Mouse (Mus musculus): Measurements from ENCODE around the gene Gm7138.
"Not testable (repeated sequence)": the region's sequence is repeated elsewhere in the genome, so short reads cannot be mapped to it uniquely, and the experiment has no call there.

The Gm7138 gene

DNA sequence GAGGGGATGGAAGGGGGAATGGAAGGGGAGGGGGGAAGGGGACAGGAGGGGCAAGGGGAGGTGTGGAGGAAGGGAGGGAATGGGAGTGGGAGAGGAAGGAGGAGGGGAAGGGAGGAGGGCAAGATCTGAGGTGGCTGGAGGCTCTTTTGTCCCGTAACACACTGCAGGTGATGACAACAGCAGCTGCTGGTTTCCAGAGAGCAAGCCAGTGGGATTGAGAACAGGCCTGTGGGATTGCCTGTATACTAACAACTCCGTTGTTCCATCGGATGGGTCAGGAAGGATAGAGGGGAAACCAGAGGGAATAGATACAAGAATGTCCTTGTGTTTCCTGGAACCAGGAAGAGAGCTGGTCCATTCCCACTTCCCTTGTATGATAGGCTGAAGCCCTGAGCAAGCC is 20.9 kb upstream of the Gm7138 start:
- H3K27me3 ChIP-seq (ENCODE audit: insufficient read depth, low read length), result no peaks in the 10 kb centered on the region
- H3K4me1 ChIP-seq (replicated peaks; ENCODE audit: low read depth, low read length), result peaks cover 30% of the 10 kb centered on the region
- no peaks in the 10 kb centered on the region for H3K9me3 ChIP-seq (ENCODE audit: low read length)
- H3K4me3 ChIP-seq (replicated peaks; ENCODE audit: low read length), result no peak overlapping the region
- no peaks in the 10 kb centered on the region for H3K36me3 ChIP-seq (ENCODE audit: insufficient read depth, low read length)
- TF ChIP-seq CTCF (conservative IDR thresholded peaks at IDR 0.05; ENCODE audit: low read length) (no peak), POU5F1 (IDR thresholded peaks at IDR 0.05; ENCODE audit: borderline replicate concordance, low read length) (no peak), NANOG (IDR thresholded peaks at IDR 0.05; ENCODE audit: borderline replicate concordance, low read length) (no peak)

DNA sequence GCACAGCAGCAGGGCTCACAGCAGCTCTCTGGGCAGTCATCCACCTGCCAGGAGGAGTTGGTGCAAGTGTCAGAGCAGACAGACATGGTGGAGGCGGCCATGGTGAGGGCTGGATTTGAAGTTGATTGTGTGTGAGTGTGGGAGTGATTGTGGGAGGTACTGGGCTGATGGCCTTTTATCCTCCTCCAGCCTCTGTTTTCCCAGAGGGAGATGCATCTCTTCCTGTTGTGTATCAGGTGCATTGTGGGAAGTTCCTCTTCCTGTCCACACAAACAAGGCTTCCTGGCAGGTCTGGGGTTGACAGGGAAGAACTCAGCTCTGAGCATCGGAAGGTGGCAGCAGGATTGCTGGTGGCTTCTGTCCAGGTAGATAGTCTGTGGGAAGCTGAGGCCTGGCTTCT is 18.2 kb upstream of the Gm7138 start, which contains the start of gene Gm9639:
Gene Gm9639 (minus strand): TSS at position 101 of the 400 bp plus-strand sequence.
- Histone ChIP-seq H3K9me3 (ENCODE audit: low read length) (no peaks in the 10 kb centered on the region), H3K4me3 (replicated peaks; ENCODE audit: low read length) (no peak within 1 kb of the TSS), H3K27me3 (ENCODE audit: insufficient read depth, low read length) (no peaks in the 10 kb centered on the region), H3K4me1 (replicated peaks; ENCODE audit: low read depth, low read length) (peaks cover 30% of the 10 kb centered on the region), H3K36me3 (ENCODE audit: insufficient read depth, low read length) (no peaks in the 10 kb centered on the region)
- no peak for TF ChIP-seq POU5F1 (IDR thresholded peaks at IDR 0.05; ENCODE audit: borderline replicate concordance, low read length)
- no peak for TF ChIP-seq CTCF (conservative IDR thresholded peaks at IDR 0.05; ENCODE audit: low read length)
- TF ChIP-seq NANOG (IDR thresholded peaks at IDR 0.05; ENCODE audit: borderline replicate concordance, low read length), result no peak

GRCm38 (mm10) chr10:77788621-77789020 is 11.9 kb upstream of the Gm7138 start:
- TF ChIP-seq CTCF (conservative IDR thresholded peaks at IDR 0.05; ENCODE audit: low read length) (no peak), NANOG (IDR thresholded peaks at IDR 0.05; ENCODE audit: borderline replicate concordance, low read length) (no peak), POU5F1 (IDR thresholded peaks at IDR 0.05; ENCODE audit: borderline replicate concordance, low read length) (no peak)
- H3K4me3 ChIP-seq (replicated peaks; ENCODE audit: low read length), result no peak overlapping the region

DNA sequence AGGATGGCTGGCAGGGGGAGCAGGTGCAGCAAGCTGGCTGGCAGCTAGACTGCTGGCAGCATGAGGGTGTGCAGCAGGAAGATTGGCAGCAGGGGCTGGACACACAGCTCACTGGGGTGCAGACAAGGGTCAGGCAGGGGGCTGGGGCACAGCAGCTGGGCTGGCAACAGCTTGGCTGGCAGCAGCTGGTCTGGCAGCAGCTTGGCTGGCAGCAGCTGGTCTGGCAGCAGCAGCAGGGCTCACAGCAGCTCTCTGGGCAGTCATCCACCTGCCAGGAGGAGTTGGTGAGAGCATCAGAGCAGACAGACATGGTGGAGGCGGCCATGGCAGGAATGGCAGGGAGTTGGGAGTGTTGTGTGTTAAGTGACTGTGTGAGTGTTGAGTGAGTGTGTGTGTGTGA is 11.1 kb upstream of the Gm7138 start, which contains the start of gene Gm7137:
Gene Gm7137 (minus strand): TSS at position 325 of the 400 bp plus-strand sequence.
- not testable (repeated sequence) for H3K36me3 ChIP-seq (ENCODE audit: insufficient read depth, low read length); H3K4me3 ChIP-seq (replicated peaks; ENCODE audit: low read length); H3K27me3 ChIP-seq (ENCODE audit: insufficient read depth, low read length); H3K9me3 ChIP-seq (ENCODE audit: low read length); H3K4me1 ChIP-seq (replicated peaks; ENCODE audit: low read depth, low read length)

More at GRCm38 (mm10) chr10:77788621-77789020, 11.9 kb upstream of the Gm7138 start:
- Histone ChIP-seq H3K4me1 (replicated peaks; ENCODE audit: low read depth, low read length) (no peaks in the 10 kb centered on the region), H3K9me3 (ENCODE audit: low read length) (no peaks in the 10 kb centered on the region), H3K36me3 (ENCODE audit: insufficient read depth, low read length) (no peaks in the 10 kb centered on the region), H3K27me3 (ENCODE audit: insufficient read depth, low read length) (no peaks in the 10 kb centered on the region)

GRCm38 (mm10) chr10:77783396-77783795 is 6.7 kb upstream of the Gm7138 start:
- not testable (repeated sequence) for H3K4me3 ChIP-seq (replicated peaks; ENCODE audit: low read length); H3K27me3 ChIP-seq (ENCODE audit: insufficient read depth, low read length); H3K9me3 ChIP-seq (ENCODE audit: low read length); H3K4me1 ChIP-seq (replicated peaks; ENCODE audit: low read depth, low read length); H3K36me3 ChIP-seq (ENCODE audit: insufficient read depth, low read length)

- H3K27me3 ChIP-seq (ENCODE audit: insufficient read depth, low read length); H3K36me3 ChIP-seq (ENCODE audit: insufficient read depth, low read length); H3K9me3 ChIP-seq (ENCODE audit: low read length); H3K4me3 ChIP-seq (replicated peaks; ENCODE audit: low read length); H3K4me1 ChIP-seq (replicated peaks; ENCODE audit: low read depth, low read length): not testable (repeated sequence)
Measured at GRCm38 (mm10) chr10:77782442-77782841, 5.7 kb upstream of the Gm7138 start, which contains the start of gene Gm3250. Gene Gm3250 (minus strand): TSS chr10:77782542.

- H3K4me3 ChIP-seq (replicated peaks; ENCODE audit: low read length); H3K9me3 ChIP-seq (ENCODE audit: low read length); H3K27me3 ChIP-seq (ENCODE audit: insufficient read depth, low read length); H3K36me3 ChIP-seq (ENCODE audit: insufficient read depth, low read length); H3K4me1 ChIP-seq (replicated peaks; ENCODE audit: low read depth, low read length): not testable (repeated sequence)
Measured at GRCm38 (mm10) chr10:77772142-77772541, 4.6 kb downstream of the Gm7138 start.

DNA sequence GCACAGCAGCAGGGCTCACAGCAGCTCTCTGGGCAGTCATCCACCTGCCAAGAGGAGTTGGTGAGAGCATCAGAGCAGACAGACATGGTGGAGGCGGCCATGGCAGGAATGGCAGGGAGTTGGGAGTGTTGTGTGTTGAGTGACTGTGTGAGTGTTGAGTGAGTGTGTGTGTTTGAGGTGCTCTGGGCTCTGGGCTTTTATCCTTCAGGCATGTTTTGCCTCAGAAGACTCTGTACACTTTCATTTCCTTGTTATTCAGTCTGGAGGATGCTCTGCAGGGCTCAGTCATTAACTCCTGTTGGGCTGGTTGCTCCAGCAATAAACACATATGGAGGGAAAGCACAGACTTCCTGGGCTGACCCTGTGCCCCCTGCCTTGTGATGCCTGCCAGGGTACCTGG is 5.5 kb downstream of the Gm7138 start, which contains the start of gene Gm3238:
Gene Gm3238 (minus strand): TSS at position 101 of the 400 bp plus-strand sequence.
- H3K27me3 ChIP-seq (ENCODE audit: insufficient read depth, low read length); H3K36me3 ChIP-seq (ENCODE audit: insufficient read depth, low read length); H3K4me3 ChIP-seq (replicated peaks; ENCODE audit: low read length); H3K4me1 ChIP-seq (replicated peaks; ENCODE audit: low read depth, low read length); H3K9me3 ChIP-seq (ENCODE audit: low read length): not testable (repeated sequence)

DNA sequence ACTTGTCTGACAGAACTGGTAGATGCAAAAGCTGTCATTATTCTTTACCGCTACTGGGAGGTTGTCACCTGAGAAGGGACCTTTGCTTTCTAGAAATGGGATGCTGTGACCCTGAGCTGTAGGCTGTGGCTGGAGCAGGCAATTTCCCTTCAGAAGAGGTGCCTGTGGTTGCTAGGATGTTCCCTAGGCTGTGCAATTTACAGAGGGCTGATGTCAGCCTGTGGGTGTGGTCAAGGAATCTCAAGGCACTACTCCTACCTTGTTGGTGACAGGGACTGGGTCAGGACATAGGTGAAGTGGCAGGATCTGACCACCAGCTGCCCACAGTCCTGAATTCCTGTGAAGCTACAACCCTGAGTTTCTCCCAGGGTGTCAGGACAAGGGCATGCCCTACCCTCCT is 7.0 kb downstream of the Gm7138 start:
- no peaks in the 10 kb centered on the region for H3K27me3 ChIP-seq (ENCODE audit: insufficient read depth, low read length)
- H3K4me3 ChIP-seq (replicated peaks; ENCODE audit: low read length), result no peak overlapping the region
- no peak for TF ChIP-seq NANOG (IDR thresholded peaks at IDR 0.05; ENCODE audit: borderline replicate concordance, low read length)
- no peak for TF ChIP-seq CTCF (conservative IDR thresholded peaks at IDR 0.05; ENCODE audit: low read length)

DNA sequence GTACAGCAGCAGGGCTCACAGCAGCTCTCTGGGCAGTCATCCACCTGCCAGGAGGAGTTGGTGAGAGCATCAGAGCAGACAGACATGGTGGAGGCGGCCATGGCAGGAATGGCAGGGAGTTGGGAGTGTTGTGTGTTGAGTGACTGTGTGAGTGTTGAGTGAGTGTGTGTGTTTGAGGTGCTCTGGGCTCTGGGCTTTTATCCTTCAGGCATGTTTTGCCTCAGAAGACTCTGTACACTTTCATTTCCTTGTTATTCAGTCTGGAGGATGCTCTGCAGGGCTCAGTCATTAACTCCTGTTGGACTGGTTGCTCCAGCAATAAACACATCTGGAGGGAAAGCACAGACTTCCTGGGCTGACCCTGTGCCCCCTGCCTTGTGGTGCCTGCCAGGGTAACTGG is 17.2 kb downstream of the Gm7138 start, which contains the start of gene Gm3233:
Gene Gm3233 (minus strand): TSS at position 101 of the 400 bp plus-strand sequence.
- not testable (repeated sequence) for H3K27me3 ChIP-seq (ENCODE audit: insufficient read depth, low read length); H3K4me1 ChIP-seq (replicated peaks; ENCODE audit: low read depth, low read length); H3K36me3 ChIP-seq (ENCODE audit: insufficient read depth, low read length); H3K4me3 ChIP-seq (replicated peaks; ENCODE audit: low read length); H3K9me3 ChIP-seq (ENCODE audit: low read length)

More for the DNA sequence above, 7.0 kb downstream of the Gm7138 start:
- Histone ChIP-seq H3K9me3 (ENCODE audit: low read length) (no peaks in the 10 kb centered on the region), H3K4me1 (replicated peaks; ENCODE audit: low read depth, low read length) (no peaks in the 10 kb centered on the region), H3K36me3 (ENCODE audit: insufficient read depth, low read length) (no peaks in the 10 kb centered on the region)

Measured in E14TG2a.4 (cell line).